Mouse (Mus musculus) cerebellum, adult (tissue): Measurements from ENCODE around the gene Mtg1.
"Not testable (repeated sequence)": the region's sequence is repeated elsewhere in the genome, so short reads cannot be mapped to it uniquely, and the experiment has no call there.

Experiments used
- ATAC-seq: cut with Nextera tagmentation; 2 replicates; pipeline ENCODE4 v1.9.2; 2017; ENCODE audit warnings: mild to moderate bottlenecking, moderate library complexity, mixed read lengths; ENCODE audit not compliant: insufficient number of reproducible peaks, low FRiP score, low TSS enrichment

Mtg1 gene

GRCm38 (mm10) chr7:140126022-140126350 lies 11.4 kb upstream of the Mtg1 start:
- ATAC-seq = no peak

GRCm38 (mm10) chr7:140126934-140127333 lies 10.4 kb upstream of the Mtg1 start:
- no peak for ATAC-seq

GRCm38 (mm10) chr7:140127911-140128310 lies 9.5 kb upstream of the Mtg1 start:
- ATAC-seq = no peak

- not testable (repeated sequence) for ATAC-seq
Observed at GRCm38 (mm10) chr7:140132184-140132583, 5.2 kb upstream of the Mtg1 start.

GRCm38 (mm10) chr7:140134033-140134432 lies 3.3 kb upstream of the Mtg1 start:
- ATAC-seq = not testable (repeated sequence)

- ATAC-seq = no peak
Observed at GRCm38 (mm10) chr7:140135106-140135770, 2.1 kb upstream of the Mtg1 start.

GRCm38 (mm10) chr7:140138021-140138310 lies 602 bp downstream of the Mtg1 start:
- no peak for ATAC-seq

GRCm38 (mm10) chr7:140141350-140141749 lies 4.0 kb downstream of the Mtg1 start:
- ATAC-seq = no peak

- no peak for ATAC-seq
Observed at GRCm38 (mm10) chr7:140144550-140144949, 7.2 kb downstream of the Mtg1 start.

- 0 out of 2 replicates have a peak, but pooled peaks have one; percentile 23 for ATAC-seq
Observed at GRCm38 (mm10) chr7:140153383-140153782, 16.0 kb downstream of the Mtg1 start.

- no peak; the same call in 1 of the 2 replicates for ATAC-seq
Observed at GRCm38 (mm10) chr7:140153829-140154217, 16.5 kb downstream of the Mtg1 start.

- peak; percentile 83 for ATAC-seq
Observed at GRCm38 (mm10) chr7:140154218-140154927, 17.0 kb downstream of the Mtg1 start, which contains the start of gene Sprn. Gene Sprn (minus strand): TSS chr7:140154877.

GRCm38 (mm10) chr7:140160363-140160762 lies 23.0 kb downstream of the Mtg1 start:
- ATAC-seq = no peak

GRCm38 (mm10) chr7:140164664-140165063 lies 27.3 kb downstream of the Mtg1 start, which contains the start of gene Olfr522:
Gene Olfr522 (minus strand): TSS chr7:140164764.
- ATAC-seq = no peak

GRCm38 (mm10) chr7:140167950-140168349 lies 30.6 kb downstream of the Mtg1 start:
- no peak for ATAC-seq

GRCm38 (mm10) chr7:140169386-140169785 lies 32.0 kb downstream of the Mtg1 start:
- ATAC-seq = no peak

GRCm38 (mm10) chr7:140170863-140171262 lies 33.5 kb downstream of the Mtg1 start:
- ATAC-seq = no peak

GRCm38 (mm10) chr7:140172936-140173335 lies 35.6 kb downstream of the Mtg1 start, which contains the start of gene Olfr523:
Gene Olfr523 (plus strand): TSS chr7:140173217.
- peak; percentile 73; the same call in 1 of the 2 replicates for ATAC-seq

GRCm38 (mm10) chr7:140179176-140179575 lies 41.8 kb downstream of the Mtg1 start:
- no peak for ATAC-seq

- no peak for ATAC-seq
Observed at GRCm38 (mm10) chr7:140180692-140181091, 43.3 kb downstream of the Mtg1 start.

GRCm38 (mm10) chr7:140184206-140184605 lies 46.8 kb downstream of the Mtg1 start:
- ATAC-seq = no peak
